Mouse (Mus musculus): ENCODE data around the gene Chmp4b. TPM values are rescaled to one million over a fixed set of nuclear protein-coding genes. Genes with fewer than 3 reads are reported as not detected.

The Chmp4b gene
- total and polyA plus RNA-seq, 3 experiments: 118 to 196 TPM; not detected in 1

- Histone ChIP-seq H3K36me3 (ENCODE audit: control insufficient read depth in 1 of 2, insufficient read depth in 2 of 2, low read length in 2 of 2) (peaks cover 0 to 35% of the 10 kb centered on the region in 2 experiments; a peak in 2 of 4 replicates), H3K27me3 (ENCODE audit: control insufficient read depth in 1 of 2, insufficient read depth in 2 of 2, low read length in 2 of 2) (no peaks in the 10 kb centered on the region), H3K27ac (ENCODE audit: control insufficient read depth, low read depth, low read length) (peak within 1 kb of the TSS; percentile 95), H3K9me3 (replicated peaks; ENCODE audit: insufficient read depth, low read length) (no peaks in the 10 kb centered on the region), H3K4me3 (ENCODE audit: control insufficient read depth in 1 of 2, insufficient read depth in 1 of 2, low read depth in 2 of 2, low read length in 2 of 2) (peak within 1 kb of the TSS; percentile 64 to 77), H3K79me2 (ENCODE audit: control insufficient read depth, insufficient read depth, low read length, poor library complexity) (peaks cover 3% of the 10 kb centered on the region; the same call in 1 of the 2 replicates), H3K4me1 (ENCODE audit: control insufficient read depth in 1 of 2, insufficient read depth in 2 of 2, low read length in 2 of 2) (peaks cover 22 to 40% of the 10 kb centered on the region in 2 experiments), H3K9ac (ENCODE audit: control insufficient read depth, low read depth, low read length, poor library complexity, severe bottlenecking) (peak within 1 kb of the TSS; percentile 73)
- DNase-seq (ENCODE audit: low read depth, low spot score): peak; percentile 91
- TF ChIP-seq MAFK (IDR thresholded peaks at IDR 0.05; ENCODE audit: borderline replicate concordance, low read depth, low read length) (no peak), GABPA (IDR thresholded peaks at IDR 0.05; ENCODE audit: low read depth, low read length) (no peak), TCF12 (IDR thresholded peaks at IDR 0.05; ENCODE audit: low read depth, low read length) (peak; percentile 46), CHD2 (IDR thresholded peaks at IDR 0.05; ENCODE audit: low read length) (no peak), KAT2A (conservative IDR thresholded peaks at IDR 0.05; ENCODE audit: low read depth, low read length) (no peak; the same call in 1 of the 2 replicates), CTCF (IDR thresholded peaks at IDR 0.05 in 2 of 3, conservative IDR thresholded peaks at IDR 0.05 in 1 of 3; ENCODE audit: control insufficient read depth in 1 of 3, insufficient read depth in 1 of 3, low read depth in 2 of 3, low read length in 3 of 3, poor library complexity in 1 of 3, severe bottlenecking in 1 of 3) (peak; percentile 49 to 88 (median 76); a peak in 5 of 6 replicates), E2F4 (IDR thresholded peaks at IDR 0.05; ENCODE audit: borderline replicate concordance, low read depth, low read length) (no peak; the same call in 1 of the 2 replicates), HCFC1 (IDR thresholded peaks at IDR 0.05; ENCODE audit: low read depth, low read length) (peak; percentile 72), POLR2A (IDR thresholded peaks at IDR 0.05; ENCODE audit: control insufficient read depth in 1 of 2, insufficient read depth in 1 of 2, low read depth in 1 of 2, low read length in 2 of 2, poor library complexity in 1 of 2) (peak; percentile 28 to 77; a peak in 3 of 4 replicates), NRF1 (IDR thresholded peaks at IDR 0.05; ENCODE audit: insufficient read depth, low read depth, low read length, poor library complexity, severe bottlenecking) (peak; percentile 38; the same call in 1 of the 2 replicates), ELF1 (IDR thresholded peaks at IDR 0.05; ENCODE audit: low read depth, low read length) (no peak; the same call in 1 of the 2 replicates), ETS1 (IDR thresholded peaks at IDR 0.05; ENCODE audit: low read depth, low read length) (peak; percentile 31), JUND (IDR thresholded peaks at IDR 0.05; ENCODE audit: low read depth, low read length) (peak; percentile 29; the same call in 1 of the 2 replicates), MAZ (IDR thresholded peaks at IDR 0.05; ENCODE audit: low read depth, low read length) (peak; percentile 79; the same call in 1 of the 2 replicates), SMC3 (IDR thresholded peaks at IDR 0.05; ENCODE audit: low read depth, low read length) (peak; percentile 59), ZC3H11A (IDR thresholded peaks at IDR 0.05; ENCODE audit: low read depth, low read length) (peak; percentile 2; the same call in 1 of the 2 replicates), RCOR1 (IDR thresholded peaks at IDR 0.05; ENCODE audit: low read depth, low read length) (peak; percentile 48; the same call in 1 of the 2 replicates), POLR2AphosphoS2 (IDR thresholded peaks at IDR 0.05; ENCODE audit: low read length) (peak; percentile 49; the same call in 1 of the 2 replicates), TAL1 (IDR thresholded peaks at IDR 0.05; ENCODE audit: low read length) (no peak), POLR2AphosphoS5 (IDR thresholded peaks at IDR 0.05; ENCODE audit: borderline replicate concordance, low read depth, low read length) (no peak), ZKSCAN1 (IDR thresholded peaks at IDR 0.05; ENCODE audit: low read depth, low read length) (peak; percentile 70), ZNF384 (IDR thresholded peaks at IDR 0.05; ENCODE audit: low read depth, low read length) (no peak), NELFE (IDR thresholded peaks at IDR 0.05; ENCODE audit: low read depth, low read length) (peak; percentile 63), MEF2A (IDR thresholded peaks at IDR 0.05; ENCODE audit: extremely low read depth, insufficient replicate concordance, low read depth, low read length, poor library complexity, severe bottlenecking) (0 out of 2 replicates have a peak, but pooled peaks have one; percentile 51), MYB (IDR thresholded peaks at IDR 0.05; ENCODE audit: low read depth, low read length) (no peak), MXI1 (IDR thresholded peaks at IDR 0.05; ENCODE audit: low read depth, low read length) (peak; percentile 57), BHLHE40 (IDR thresholded peaks at IDR 0.05; ENCODE audit: borderline replicate concordance, low read depth, low read length) (no peak; the same call in 1 of the 2 replicates), SIN3A (IDR thresholded peaks at IDR 0.05; ENCODE audit: low read length) (no peak; the same call in 1 of the 2 replicates), UBTF (IDR thresholded peaks at IDR 0.05; ENCODE audit: borderline replicate concordance, insufficient read depth, low read depth, low read length) (0 out of 2 replicates have a peak, but pooled peaks have one; percentile 81), RAD21 (IDR thresholded peaks at IDR 0.05; ENCODE audit: low read depth, low read length) (peak; percentile 26), ZMIZ1 (IDR thresholded peaks at IDR 0.05; ENCODE audit: low read depth, low read length) (peak; percentile 28; the same call in 1 of the 2 replicates), MAX (IDR thresholded peaks at IDR 0.05; ENCODE audit: low read length) (peak; percentile 80), TBP (IDR thresholded peaks at IDR 0.05; ENCODE audit: low read depth, low read length) (peak; percentile 57; the same call in 1 of the 2 replicates), CHD1 (IDR thresholded peaks at IDR 0.05; ENCODE audit: low read depth, low read length) (no peak)
Measured at GRCm38 (mm10) chr2:154613118-154614115, 38.1 kb upstream of the Chmp4b start, which contains the start of the genes Zfp341 and 4930519P11Rik. Gene Zfp341 (plus strand): TSS chr2:154613297. Gene 4930519P11Rik (minus strand): TSS chr2:154613437.
